Mouse (Mus musculus) urinary bladder, adult 2 months (tissue): Measurements from ENCODE around the gene Ppil2. TPM values are rescaled to one million over a fixed set of nuclear protein-coding genes. Genes with fewer than 3 reads are reported as not detected.

Experiments used
- polyA plus RNA-seq: library from polyadenylated mRNA; depleted of rRNA; stranded (reverse); fragments of >200 nt; gene quantifications from 2 replicates; pipeline ENCODE4 v1.2.3, GENCODE M21; 2012; rRNA removed

The Ppil2 gene
- polyA plus RNA-seq, 1 experiment: 97.1 TPM

Other genes starting within 250 kb of the Ppil2 start
- not detected in 2 replicates for gene Igll1, start 247.3 kb downstream of the Ppil2 start, polyA plus RNA-seq
- gene Top3b, start 240.5 kb downstream of the Ppil2 start, polyA plus RNA-seq: 75.9 and 82.4 TPM in 2 replicates
- 1.3 and 1.4 TPM in 2 replicates for gene Vpreb1, start 240.4 kb downstream of the Ppil2 start, polyA plus RNA-seq
- gene Ppm1f, start 214.8 kb downstream of the Ppil2 start, polyA plus RNA-seq: 17.8 and 18.2 TPM in 2 replicates
- gene Mapk1, start 127.9 kb downstream of the Ppil2 start, polyA plus RNA-seq: 122 and 134 TPM in 2 replicates
- 4.2 and 4.5 TPM in 2 replicates for gene Ypel1, start 41.6 kb downstream of the Ppil2 start, polyA plus RNA-seq
- gene 2610318N02Rik, start 13.9 kb upstream of the Ppil2 start, polyA plus RNA-seq: 0.50 and 0.74 TPM in 2 replicates
- 16.1 and 17.9 TPM in 2 replicates for gene Sdf2l1, start 21.1 kb upstream of the Ppil2 start, polyA plus RNA-seq
- 8.3 and 11.9 TPM in 2 replicates for gene Ydjc, start 33.4 kb upstream of the Ppil2 start, polyA plus RNA-seq
- 4.9 and 5.5 TPM in 2 replicates for gene Ccdc116, start 36.0 kb upstream of the Ppil2 start, polyA plus RNA-seq
- gene Ube2l3, start 91.4 kb upstream of the Ppil2 start, polyA plus RNA-seq: 105 and 111 TPM in 2 replicates
- 0.26 and 0.37 TPM in 2 replicates for gene Rimbp3, start 97.3 kb upstream of the Ppil2 start, polyA plus RNA-seq
- gene Hic2, start 122.3 kb upstream of the Ppil2 start, polyA plus RNA-seq: 3.5 and 4.7 TPM in 2 replicates
- 30.4 and 31.6 TPM in 2 replicates for gene Tmem191c, start 164.8 kb upstream of the Ppil2 start, polyA plus RNA-seq
- gene Serpind1, start 220.1 kb upstream of the Ppil2 start, polyA plus RNA-seq: 0.19 and 0.24 TPM in 2 replicates